Mouse (Mus musculus) urinary bladder, postnatal 36 days (tissue): ENCODE measurements around the gene Golm1.
"Not testable (repeated sequence)": the region's sequence is repeated elsewhere in the genome, so short reads cannot be mapped to it uniquely, and the experiment has no call there.

Experiments used
- DNase-seq, 2 experiments: peaks; one replicate each; pipeline ENCODE4 v3.0.0; 2022; ENCODE audit warnings: low spot score in 2 of 2, mixed read lengths in 1 of 2

Golm1 gene

GRCm38 (mm10) chr13:59675151-59676011 lies at the start of gene Golm1:
Gene Golm1 (minus strand): TSS chr13:59675811.
- DNase-seq = peak; percentile 43 to 51

DNA sequence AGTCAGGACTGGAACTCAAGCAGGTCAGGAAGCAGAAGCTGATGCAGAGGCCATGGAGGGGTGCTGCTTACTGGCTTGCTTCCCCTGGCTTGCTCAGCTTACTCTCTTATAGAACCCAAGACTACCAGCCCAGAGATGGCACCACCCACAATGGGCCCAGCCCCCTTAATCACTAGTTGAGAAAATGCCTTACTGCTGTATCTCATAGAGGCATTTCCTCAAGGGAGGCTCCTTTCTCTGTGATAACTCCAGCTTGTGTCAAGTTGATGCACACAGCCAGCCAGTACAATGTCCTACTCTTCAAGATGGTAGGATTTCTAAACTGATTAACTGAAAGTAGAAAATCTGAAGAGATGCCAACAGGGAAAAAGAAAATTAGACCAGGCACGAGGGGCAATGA lies 46.5 kb upstream of the Golm1 start:
- not testable (repeated sequence) for DNase-seq

- DNase-seq = no peak
Measured at GRCm38 (mm10) chr13:59719475-59719874, 43.9 kb upstream of the Golm1 start.

DNA sequence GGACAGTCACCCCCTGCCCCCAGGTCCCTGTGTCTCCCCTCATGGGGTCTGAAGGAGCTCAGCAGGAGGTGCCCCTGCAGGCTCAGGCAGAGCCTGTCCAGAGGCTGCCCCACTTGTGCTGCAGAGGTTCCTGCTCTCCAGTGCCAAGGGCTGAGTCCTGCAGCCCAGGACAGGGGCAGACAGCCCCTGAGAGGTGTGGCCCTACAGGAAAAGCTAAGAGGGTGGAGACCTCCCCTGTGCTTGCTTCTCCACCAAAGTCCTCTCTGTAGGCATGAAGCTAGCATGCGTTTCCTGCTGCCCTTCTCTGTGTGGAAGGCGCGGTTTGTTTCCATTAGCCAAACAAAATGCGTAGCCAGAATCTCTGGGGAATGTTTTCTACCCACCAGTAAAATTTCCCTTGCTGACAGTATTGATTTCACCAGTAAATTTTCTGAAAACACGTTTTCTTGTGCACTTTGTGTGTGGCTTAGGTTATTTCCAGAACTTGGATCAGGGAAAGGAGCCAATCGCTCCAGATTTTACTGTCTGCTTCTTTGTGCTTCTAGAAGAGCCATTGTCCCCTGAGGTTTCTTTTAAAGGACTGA lies 43.3 kb upstream of the Golm1 start:
- not testable (repeated sequence) for DNase-seq

GRCm38 (mm10) chr13:59713710-59714109 lies 38.1 kb upstream of the Golm1 start:
- no peak for DNase-seq

DNA sequence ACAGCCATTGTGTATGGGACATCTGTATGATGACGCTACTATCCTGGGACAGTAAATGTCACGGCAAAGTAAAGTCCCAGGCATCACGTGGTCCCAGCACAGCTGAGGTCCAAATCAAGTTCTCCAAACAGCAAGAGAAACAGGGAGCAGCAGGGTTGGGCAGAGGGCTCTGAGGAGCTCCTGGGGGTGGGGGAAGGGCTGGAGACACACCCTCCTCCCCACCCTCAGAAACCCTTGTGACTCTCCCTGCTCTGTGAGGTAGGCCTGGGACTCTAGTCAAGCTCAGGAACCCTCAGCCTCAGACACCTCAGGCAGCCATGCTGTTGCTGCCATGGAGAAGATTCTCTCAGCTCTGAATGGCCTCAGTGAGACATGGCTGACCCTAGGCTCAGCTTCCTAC lies 36.4 kb upstream of the Golm1 start, which contains the start of gene Spata31d1b:
Gene Spata31d1b (plus strand): TSS at position 301 of the 400 bp plus-strand sequence.
- not testable (repeated sequence) for DNase-seq

DNA sequence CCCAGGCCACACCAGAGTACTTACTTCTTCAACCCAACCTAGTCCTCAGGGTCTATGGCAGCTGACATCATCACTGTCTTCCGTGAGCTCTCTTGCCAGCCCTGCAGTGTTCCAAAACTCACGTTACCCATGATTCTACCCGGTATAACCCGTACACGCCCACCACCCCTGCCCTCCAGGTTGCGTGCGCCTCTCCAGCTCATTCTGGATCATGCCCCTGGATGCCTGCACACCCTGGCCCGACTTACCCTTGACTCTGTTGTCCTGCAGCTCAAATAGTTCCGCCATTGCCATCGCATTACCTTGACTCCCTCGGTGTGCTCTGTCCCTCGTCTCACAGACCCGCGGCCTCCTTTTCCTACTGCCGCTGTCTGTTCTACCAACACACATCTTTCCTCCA lies 34.6 kb upstream of the Golm1 start, which contains the start of gene Spata31d1a:
Gene Spata31d1a (minus strand): TSS at position 101 of the 400 bp plus-strand sequence.
- no peak for DNase-seq

GRCm38 (mm10) chr13:59704562-59704961 lies 29.0 kb upstream of the Golm1 start:
- no peak for DNase-seq

DNA sequence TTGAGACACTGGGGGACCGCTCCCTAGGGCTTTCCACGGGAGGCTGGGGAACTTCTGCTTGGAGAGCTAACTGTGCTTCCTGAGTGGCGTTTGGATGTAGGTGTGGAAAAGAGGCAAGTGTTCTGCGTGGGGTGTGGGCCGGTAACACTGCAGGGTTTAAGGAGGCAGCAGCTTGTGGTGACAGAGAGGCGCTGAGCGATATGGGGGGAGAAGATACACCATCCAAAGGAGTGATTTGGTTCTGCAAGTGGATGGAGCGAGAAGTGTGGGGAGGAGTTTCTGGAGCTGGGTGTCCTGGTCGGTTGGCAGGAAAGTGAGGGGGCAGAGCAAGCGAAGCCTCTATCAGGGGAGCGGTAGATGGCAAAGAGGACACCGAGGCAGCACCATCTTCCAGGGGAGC lies 27.9 kb upstream of the Golm1 start:
- no peak for DNase-seq

GRCm38 (mm10) chr13:59700137-59700536 lies 24.5 kb upstream of the Golm1 start:
- DNase-seq = not testable (repeated sequence)

GRCm38 (mm10) chr13:59699131-59699530 lies 23.5 kb upstream of the Golm1 start:
- no peak for DNase-seq

DNA sequence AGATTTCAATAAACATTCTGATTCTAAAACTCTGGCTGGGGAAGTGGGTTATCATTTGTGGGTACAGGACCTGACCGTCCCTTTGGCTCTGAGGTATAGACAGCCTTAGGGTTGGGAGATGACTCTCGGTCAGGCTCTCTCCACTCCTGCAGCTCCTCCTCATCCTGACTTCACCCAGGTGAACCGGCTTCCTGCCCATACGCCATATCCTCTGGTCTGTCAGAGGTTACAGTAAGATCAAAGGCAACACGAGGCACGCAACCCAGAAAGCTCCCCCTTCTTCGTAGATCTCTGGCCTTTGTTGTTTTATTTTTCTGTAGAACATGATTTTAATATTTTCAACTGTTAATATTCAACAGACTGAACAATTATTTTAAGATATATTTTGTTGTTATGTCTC lies 20.2 kb upstream of the Golm1 start:
- DNase-seq = no peak

DNA sequence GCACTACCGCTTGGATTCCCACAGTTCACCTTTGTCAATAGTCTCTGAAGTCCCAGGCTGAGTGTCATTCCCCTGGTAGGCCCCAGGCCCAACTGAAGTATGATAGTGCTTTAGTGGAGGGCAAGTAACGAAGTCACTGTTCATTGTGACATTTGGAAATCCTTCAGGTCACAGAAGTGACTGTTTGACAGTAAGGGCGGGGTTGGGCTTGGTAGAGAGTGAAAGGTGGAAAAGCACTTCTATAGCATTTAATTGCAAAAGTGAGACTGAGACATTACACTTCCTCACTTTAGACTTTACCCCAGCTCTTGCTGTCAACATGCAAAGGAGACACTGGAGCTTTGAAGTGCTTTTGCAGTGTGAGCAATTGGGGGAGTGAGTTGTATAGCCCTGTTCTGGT lies 18.4 kb upstream of the Golm1 start, which contains the start of gene 4921517D22Rik:
Gene 4921517D22Rik (minus strand): TSS at position 101 of the 400 bp plus-strand sequence.
- no peak for DNase-seq

DNA sequence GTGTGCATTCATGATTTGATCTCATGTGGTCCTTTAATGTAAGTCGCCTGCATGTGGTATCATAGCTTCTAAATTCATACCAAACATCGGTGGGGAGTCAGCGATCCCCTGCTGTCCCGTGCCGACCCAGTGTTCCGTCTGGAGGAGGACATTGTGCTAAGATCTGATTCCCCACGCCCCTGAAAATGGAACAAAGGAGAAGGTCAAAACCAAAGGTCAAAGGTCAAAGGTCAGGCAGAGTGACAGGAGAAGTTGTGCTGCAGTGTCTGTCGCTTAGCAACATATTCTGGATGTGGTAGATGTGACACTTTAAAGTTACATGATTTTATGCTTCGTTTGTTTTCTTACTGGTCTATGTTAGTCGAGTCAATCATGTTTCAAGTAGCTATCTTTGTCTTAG lies 15.9 kb upstream of the Golm1 start:
- no peak for DNase-seq

DNA sequence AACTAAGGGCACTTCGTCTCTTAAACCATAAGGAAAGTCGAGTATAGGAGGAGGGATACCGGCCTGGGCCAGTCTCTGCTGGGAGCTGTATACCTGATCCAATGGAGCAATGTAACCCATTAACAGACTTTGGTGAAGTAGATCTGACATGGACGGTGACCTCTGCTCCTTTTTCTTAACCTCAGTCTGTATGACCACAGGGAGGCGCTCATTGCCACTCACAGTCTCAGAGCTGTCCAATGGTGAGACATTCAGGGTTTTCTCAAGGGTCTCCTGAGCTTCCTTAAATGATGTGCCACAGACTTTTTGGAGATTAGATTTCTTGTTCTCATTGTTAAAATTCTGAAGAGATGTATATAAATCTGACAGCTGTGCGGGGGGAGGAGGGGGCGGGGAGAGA lies 15.0 kb upstream of the Golm1 start:
- DNase-seq = no peak

GRCm38 (mm10) chr13:59689843-59690242 lies 14.2 kb upstream of the Golm1 start:
- DNase-seq = no peak

DNA sequence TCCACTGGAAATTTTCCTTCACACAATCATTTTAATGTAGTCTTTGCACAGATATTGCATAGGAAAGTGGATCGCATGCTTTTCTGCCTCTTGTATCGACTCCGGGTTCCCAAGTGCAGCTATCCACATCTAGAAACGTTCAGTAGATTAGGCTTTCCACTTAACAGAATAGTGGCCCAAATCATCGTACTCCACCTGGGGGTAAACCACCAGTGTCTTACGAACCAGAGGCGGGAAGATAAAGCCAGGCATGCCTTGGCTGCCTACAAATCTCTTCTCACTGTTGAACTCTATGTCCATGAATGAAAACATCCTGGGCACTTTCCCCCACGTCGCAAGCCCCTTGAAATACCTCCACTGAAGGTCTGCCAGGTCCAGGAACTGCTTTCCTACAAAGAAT lies 13.7 kb upstream of the Golm1 start:
- no peak for DNase-seq

GRCm38 (mm10) chr13:59688338-59688770 lies 12.7 kb upstream of the Golm1 start:
- DNase-seq = no peak

- DNase-seq = no peak
Measured at GRCm38 (mm10) chr13:59685236-59685635, 9.6 kb upstream of the Golm1 start.

GRCm38 (mm10) chr13:59682629-59683028 lies 7.0 kb upstream of the Golm1 start:
- DNase-seq = no peak

DNA sequence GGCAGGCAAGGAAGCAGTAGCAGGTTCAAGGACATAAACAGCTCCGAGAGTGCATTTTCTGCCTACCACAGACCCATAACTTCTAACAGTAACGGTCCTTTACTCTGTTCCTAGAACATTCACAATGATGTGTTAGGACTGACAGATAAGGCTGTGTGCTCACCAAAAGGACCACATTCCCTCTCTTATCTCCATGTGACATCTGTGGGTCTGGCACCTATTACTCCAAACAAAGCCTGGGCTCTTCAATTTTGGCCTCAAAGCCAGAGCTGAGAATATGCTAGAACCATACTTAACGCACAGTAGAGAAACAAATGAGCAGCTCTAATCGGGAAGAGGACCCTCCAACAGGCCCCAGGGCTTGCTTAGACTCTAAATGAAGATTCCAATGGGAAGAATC lies 4.3 kb upstream of the Golm1 start:
- no peak for DNase-seq

DNA sequence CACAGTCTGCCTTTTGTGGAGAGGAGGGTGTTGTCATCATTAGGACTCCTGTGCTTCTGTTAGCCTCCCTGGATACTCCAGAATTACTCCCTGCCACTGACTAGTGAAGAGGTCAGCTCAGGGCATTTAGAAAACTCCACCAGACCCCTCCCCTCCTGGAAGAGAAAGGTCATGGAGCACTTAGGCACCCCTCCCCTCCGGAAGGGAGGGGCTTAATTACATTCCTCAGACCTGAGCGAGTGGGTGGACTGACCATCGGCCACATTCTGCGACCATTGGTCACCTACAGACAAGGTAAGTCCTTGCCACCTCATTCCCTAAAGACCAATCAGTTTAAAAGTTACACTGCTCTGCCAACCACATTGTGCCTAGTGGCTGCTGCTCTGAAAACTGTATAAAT lies 3.7 kb upstream of the Golm1 start:
- no peak for DNase-seq
